8 mouse cellular contexts compared by ENCODE assay signal in the genomic region with DNA sequence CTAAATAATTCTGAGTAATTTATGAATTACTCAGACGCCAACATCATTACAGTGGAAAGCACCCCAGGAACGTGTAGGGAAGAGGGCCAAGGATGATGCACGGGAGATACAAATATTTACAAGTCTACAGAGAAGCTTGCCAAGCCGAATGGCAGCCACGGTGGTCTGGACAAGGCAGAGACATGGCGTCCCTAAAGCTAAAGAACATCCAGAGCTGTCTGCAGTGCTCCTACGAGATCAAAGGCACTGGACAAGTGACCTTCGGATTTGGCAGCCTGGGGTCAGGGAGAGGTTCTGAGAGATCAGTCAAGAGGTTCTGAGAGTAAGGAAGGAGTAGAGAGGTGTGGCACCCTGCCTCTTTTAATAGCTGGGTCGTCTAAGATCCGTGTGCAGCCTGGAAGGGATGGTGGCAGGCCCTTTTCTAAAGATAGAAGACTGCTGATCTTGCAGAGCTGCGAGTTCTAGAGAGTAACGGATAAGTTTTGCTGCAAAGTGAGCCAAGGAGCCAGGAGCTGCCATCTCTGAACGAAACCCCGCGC. TPM values are rescaled to one million over a fixed set of nuclear protein-coding genes. Genes with fewer than 3 reads are reported as not detected.
DNase-seq lines count a peak whose midpoint lies in the region; ATAC-seq and TF ChIP-seq lines count a peak whose summit lies in the region.

No protein-coding gene starts in this region.

- WGBS in neural tube, embryonic 11.5 days: 50% methylated on average over 15 of the region's 15 CpGs
- 44% methylated on average over 15 of the region's 15 CpGs for WGBS in hindbrain, postnatal 0 days
- 45% methylated on average over 15 of the region's 15 CpGs for WGBS in midbrain, embryonic 13.5 days

- H3K27ac ChIP-seq in neural tube, embryonic 11.5 days (ENCODE audit: low read depth, low read length): no peak overlapping the region
- peak overlapping the region; percentile 86 for H3K27ac ChIP-seq in hindbrain, postnatal 0 days
- peak overlapping the region; percentile 70 for H3K27ac ChIP-seq in midbrain, embryonic 13.5 days

- peak overlapping the region; percentile 63 for H3K4me2 ChIP-seq in neural tube, embryonic 11.5 days (ENCODE audit: low read depth)
- peak overlapping the region; percentile 85 for H3K4me2 ChIP-seq in hindbrain, postnatal 0 days (ENCODE audit: low read depth, low read length)
- H3K4me2 ChIP-seq in midbrain, embryonic 13.5 days (replicated peaks): peak overlapping the region; percentile 77

- H3K36me3 ChIP-seq in neural tube, embryonic 11.5 days (ENCODE audit: control insufficient read depth, insufficient read depth, low read length): no peaks in the 10 kb centered on the region
- no peaks in the 10 kb centered on the region for H3K36me3 ChIP-seq in hindbrain, postnatal 0 days (ENCODE audit: insufficient read depth, low read length)
- no peaks in the 10 kb centered on the region for H3K36me3 ChIP-seq in midbrain, embryonic 13.5 days

- ATAC-seq in neural tube, embryonic 11.5 days (ENCODE audit: insufficient read depth, low FRiP score, low TSS enrichment): peak; percentile 36
- ATAC-seq in hindbrain, postnatal 0 days: peak; percentile 24; the same call in 1 of the 2 replicates
- peak; percentile 59 for ATAC-seq in midbrain, embryonic 13.5 days

- 0 out of 2 replicates have a peak, but pooled peaks cover 3% of the 10 kb centered on the region for H3K4me1 ChIP-seq in neural tube, embryonic 11.5 days (ENCODE audit: control insufficient read depth, insufficient read depth, low read length)
- H3K4me1 ChIP-seq in hindbrain, postnatal 0 days (ENCODE audit: insufficient read depth, low read length): peaks cover 5% of the 10 kb centered on the region; the same call in 1 of the 2 replicates
- peaks cover 13% of the 10 kb centered on the region for H3K4me1 ChIP-seq in midbrain, embryonic 13.5 days (replicated peaks)

- peak overlapping the region; percentile 50 for H3K9ac ChIP-seq in neural tube, embryonic 11.5 days (ENCODE audit: low read length)
- peak overlapping the region; percentile 85 for H3K9ac ChIP-seq in hindbrain, postnatal 0 days (replicated peaks; ENCODE audit: low read length)
- peak overlapping the region; percentile 77 for H3K9ac ChIP-seq in midbrain, embryonic 13.5 days (replicated peaks)

- peak; percentile 46 for DNase-seq in adrenal gland, adult 2 months
- no peak for DNase-seq in adrenal gland, postnatal 10 days
- no peak for DNase-seq in neural tube, embryonic 11.5 days (ENCODE audit: low spot score)
- DNase-seq in neural tube, embryonic 10.5 days (ENCODE audit: extremely low spot score, low spot score): no peak
- no peak for DNase-seq in hindbrain, postnatal 0 days (ENCODE audit: low spot score)
- no peak for DNase-seq in urinary bladder, adult 2 months (ENCODE audit: low spot score)
- no peak for DNase-seq in left cerebral cortex, adult 18-20 months (ENCODE audit: low spot score in 2 of 2)

- no peaks in the 10 kb centered on the region for H3K27me3 ChIP-seq in neural tube, embryonic 11.5 days (ENCODE audit: control insufficient read depth, insufficient read depth, low read length)
- H3K27me3 ChIP-seq in hindbrain, postnatal 0 days (ENCODE audit: insufficient read depth, low read length): no peaks in the 10 kb centered on the region
- no peaks in the 10 kb centered on the region for H3K27me3 ChIP-seq in midbrain, embryonic 13.5 days

- H3K9me3 ChIP-seq in neural tube, embryonic 11.5 days (ENCODE audit: control insufficient read depth, low read length): no peaks in the 10 kb centered on the region
- no peaks in the 10 kb centered on the region for H3K9me3 ChIP-seq in hindbrain, postnatal 0 days (ENCODE audit: low read length)
- no peaks in the 10 kb centered on the region for H3K9me3 ChIP-seq in midbrain, embryonic 13.5 days

- peak overlapping the region; percentile 61 for H3K4me3 ChIP-seq in neural tube, embryonic 11.5 days (ENCODE audit: low read depth, low read length)
- peak overlapping the region; percentile 91 for H3K4me3 ChIP-seq in hindbrain, postnatal 0 days (ENCODE audit: low read length)
- H3K4me3 ChIP-seq in midbrain, embryonic 13.5 days (replicated peaks): peak overlapping the region; percentile 66

- no peak for TF ChIP-seq CTCF in hindbrain, postnatal 0 days (IDR thresholded peaks at IDR 0.05; ENCODE audit: low read depth)

RNA-seq across cellular contexts. Expression of a gene that starts 0.4 kb away (rescaled TPM):
- 100 to 1,000 TPM in 1 of 2 experiments, 10 to 100 TPM in 1; 96.8 to 113 TPM for total RNA-seq in adrenal gland, adult 2 months (2021)
- polyA plus RNA-seq in adrenal gland, adult 2 months (2012; rRNA removed): 83.3 and 84.5 TPM in 2 replicates
- total RNA-seq in adrenal gland, postnatal 10 days (2021): 10 to 100 TPM; 71.1 to 81.2 TPM
- polyA plus RNA-seq in neural tube, embryonic 11.5 days (2014; fragmentation: Nextera tagmentation; extraction: Ambion mirVana): 44.5 and 51.4 TPM in 2 replicates
- total RNA-seq in hindbrain, postnatal 0 days (2014; rRNA removed): 17.6 and 39.0 TPM in 2 replicates
- 26.5 and 29.5 TPM in 2 replicates for polyA plus RNA-seq in hindbrain, postnatal 0 days (2015; fragmentation: Nextera tagmentation; extraction: Ambion mirVana)
- 30.6 and 31.1 TPM in 2 replicates for polyA plus RNA-seq in midbrain, embryonic 13.5 days (2015; fragmentation: Nextera tagmentation; extraction: Ambion mirVana)
- polyA plus RNA-seq in urinary bladder, adult 2 months (2012; rRNA removed): 210 and 243 TPM in 2 replicates
- 1 to 10 TPM; 5.8 to 8.1 TPM for total RNA-seq in left cerebral cortex, adult 18-20 months (2021)
